Mouse (Mus musculus) limb, embryonic 15.5 days (tissue): ENCODE measurements around the gene Gm48552. TPM values are rescaled to one million over a fixed set of nuclear protein-coding genes. Genes with fewer than 3 reads are reported as not detected.

Experiments used
- ATAC-seq: fragments of 200-750 bp; cut with Nextera tagmentation; 2 replicates; pipeline ENCODE4 v1.8.0; 2017; ENCODE audit warnings: low read depth, moderate TSS enrichment; ENCODE audit not compliant: insufficient number of reproducible peaks, low FRiP score, low TSS enrichment
- H3K27ac ChIP-seq: fragments of 300-500 bp; sonication (generic); 2 replicates; pipeline ENCODE4 v1.5.1; 2015; ENCODE audit warnings: moderate library complexity, mild to moderate bottlenecking, inconsistent platforms
- H3K27me3 ChIP-seq: fragments of 300-500 bp; sonication (generic); 2 replicates; pipeline ENCODE4 v1.6.1; 2015; ENCODE audit warnings: inconsistent platforms
- H3K36me3 ChIP-seq: fragments of 300-500 bp; sonication (generic); 2 replicates; pipeline ENCODE4 v1.6.1; 2015; ENCODE audit warnings: inconsistent platforms
- H3K4me1 ChIP-seq: fragments of 300-500 bp; sonication (generic); 2 replicates; pipeline ENCODE4 v1.6.1; 2015; ENCODE audit warnings: inconsistent platforms
- H3K4me2 ChIP-seq: fragments of 300-500 bp; sonication (generic); 2 replicates; pipeline ENCODE4 v1.6.1; 2015; ENCODE audit warnings: mild to moderate bottlenecking, inconsistent platforms
- H3K4me3 ChIP-seq: fragments of 300-500 bp; sonication (generic); 2 replicates; pipeline ENCODE4 v1.5.1; 2015; ENCODE audit warnings: mild to moderate bottlenecking, inconsistent platforms
- H3K9ac ChIP-seq: fragments of 300-500 bp; sonication (generic); 2 replicates; pipeline ENCODE4 v1.6.1; 2015; ENCODE audit warnings: inconsistent platforms
- H3K9me3 ChIP-seq: fragments of 300-500 bp; sonication (generic); 2 replicates; pipeline ENCODE4 v1.6.1; 2016; ENCODE audit warnings: inconsistent platforms
- WGBS: fragments of 180-500 bp; shearing (Covaris S2); methylation state at CpG from one replicate; pipeline ENCODE4 v1.1.7; 2015; 5-methylcytosine and 5-hydroxymethylcytosine counted together
- polyA plus RNA-seq: library from polyadenylated mRNA; unstranded; fragments of >200 nt; fragmentation: Nextera tagmentation; extraction: Ambion mirVana; gene quantifications from 2 replicates; pipeline ENCODE4 v1.2.1, GENCODE M21; 2015

The Gm48552 gene
- polyA plus RNA-seq, 1 experiment from 2014 or later = 0.51 TPM

- Histone ChIP-seq H3K9ac (0 out of 2 replicates have a peak overlapping the region, but pooled peaks have one; percentile 17), H3K4me1 (peaks cover 75% of the 10 kb centered on the region), H3K4me3 (no peak overlapping the region), H3K9me3 (no peaks in the 10 kb centered on the region), H3K4me2 (no peak overlapping the region), H3K27me3 (no peaks in the 10 kb centered on the region; the same call in 1 of the 2 replicates), H3K27ac (peak overlapping the region; percentile 93), H3K36me3 (peaks cover 81% of the 10 kb centered on the region)
- ATAC-seq = no peak
- WGBS = 59% methylated on average over 10 of the region's 10 CpGs
Measured at GRCm38 (mm10) chr10:81403511-81403910, 14.7 kb downstream of the Gm48552 start.

GRCm38 (mm10) chr10:81404082-81404481 lies 15.3 kb downstream of the Gm48552 start:
- Histone ChIP-seq H3K9ac (no peak overlapping the region), H3K27me3 (no peaks in the 10 kb centered on the region; the same call in 1 of the 2 replicates), H3K4me1 (peaks cover 81% of the 10 kb centered on the region), H3K4me2 (no peak overlapping the region), H3K36me3 (peaks cover 82% of the 10 kb centered on the region), H3K27ac (no peak overlapping the region), H3K4me3 (no peak overlapping the region), H3K9me3 (no peaks in the 10 kb centered on the region)
- no peak for ATAC-seq
- 21% methylated on average over 9 of the region's 9 CpGs for WGBS

- H3K36me3 ChIP-seq = peaks cover 75% of the 10 kb centered on the region
- H3K27ac ChIP-seq = peak overlapping the region; percentile 62; the same call in 1 of the 2 replicates
- no peak overlapping the region for H3K4me2 ChIP-seq
- no peaks in the 10 kb centered on the region for H3K9me3 ChIP-seq
- no peak overlapping the region for H3K9ac ChIP-seq
- no peak overlapping the region for H3K4me3 ChIP-seq
- no peak for ATAC-seq
- H3K27me3 ChIP-seq = no peaks in the 10 kb centered on the region; the same call in 1 of the 2 replicates
- H3K4me1 ChIP-seq = peaks cover 87% of the 10 kb centered on the region
- 54% methylated on average over 18 of the region's 18 CpGs for WGBS
Measured at GRCm38 (mm10) chr10:81404720-81405119, 15.9 kb downstream of the Gm48552 start.

- Histone ChIP-seq H3K4me1 (peaks cover 90% of the 10 kb centered on the region), H3K36me3 (peaks cover 70% of the 10 kb centered on the region), H3K4me3 (no peak overlapping the region), H3K9ac (no peak overlapping the region), H3K27me3 (no peaks in the 10 kb centered on the region; the same call in 1 of the 2 replicates), H3K27ac (no peak overlapping the region), H3K9me3 (no peaks in the 10 kb centered on the region), H3K4me2 (no peak overlapping the region)
- whole genome bisulfite sequencing = 50% methylated on average over 13 of the region's 13 CpGs
- no peak for ATAC-seq
Measured at GRCm38 (mm10) chr10:81405588-81406201, 16.9 kb downstream of the Gm48552 start.

- Histone ChIP-seq H3K36me3 (peaks cover 69% of the 10 kb centered on the region), H3K4me2 (peak overlapping the region; percentile 30), H3K27me3 (no peaks in the 10 kb centered on the region; the same call in 1 of the 2 replicates), H3K4me1 (peaks cover 91% of the 10 kb centered on the region), H3K9me3 (no peaks in the 10 kb centered on the region), H3K4me3 (peak overlapping the region; percentile 9; the same call in 1 of the 2 replicates), H3K27ac (no peak overlapping the region), H3K9ac (0 out of 2 replicates have a peak overlapping the region, but pooled peaks have one; percentile 5)
- 30% methylated on average over 24 of the region's 24 CpGs for WGBS
- ATAC-seq = no peak
Measured at GRCm38 (mm10) chr10:81406504-81407440, 18.0 kb downstream of the Gm48552 start.

GRCm38 (mm10) chr10:81407539-81408423 lies 19.0 kb downstream of the Gm48552 start:
- H3K4me1 ChIP-seq = peaks cover 91% of the 10 kb centered on the region
- H3K27me3 ChIP-seq = no peaks in the 10 kb centered on the region; the same call in 1 of the 2 replicates
- H3K9ac ChIP-seq = no peak overlapping the region
- H3K27ac ChIP-seq = peak overlapping the region; percentile 93
- H3K9me3 ChIP-seq = no peaks in the 10 kb centered on the region
- H3K36me3 ChIP-seq = peaks cover 74% of the 10 kb centered on the region
- H3K4me2 ChIP-seq = peak overlapping the region; percentile 30; the same call in 1 of the 2 replicates
- 21% methylated on average over 31 of the region's 31 CpGs for WGBS
- ATAC-seq = peak; percentile 7; the same call in 1 of the 2 replicates
- H3K4me3 ChIP-seq = peak overlapping the region; percentile 9; the same call in 1 of the 2 replicates

- H3K27me3 ChIP-seq = no peaks in the 10 kb centered on the region; the same call in 1 of the 2 replicates
- no peak overlapping the region for H3K4me2 ChIP-seq
- H3K9me3 ChIP-seq = no peaks in the 10 kb centered on the region
- no peak overlapping the region for H3K4me3 ChIP-seq
- WGBS = 54% methylated on average over 13 of the region's 13 CpGs
- peaks cover 91% of the 10 kb centered on the region for H3K4me1 ChIP-seq
- peaks cover 75% of the 10 kb centered on the region for H3K36me3 ChIP-seq
- peak overlapping the region; percentile 93 for H3K27ac ChIP-seq
- no peak for ATAC-seq
- H3K9ac ChIP-seq = no peak overlapping the region
Measured at GRCm38 (mm10) chr10:81408424-81408729, 19.6 kb downstream of the Gm48552 start.

GRCm38 (mm10) chr10:81408871-81409291 lies 20.1 kb downstream of the Gm48552 start:
- no peak overlapping the region for H3K4me3 ChIP-seq
- H3K36me3 ChIP-seq = peaks cover 70% of the 10 kb centered on the region
- peaks cover 91% of the 10 kb centered on the region for H3K4me1 ChIP-seq
- H3K9me3 ChIP-seq = no peaks in the 10 kb centered on the region
- H3K9ac ChIP-seq = no peak overlapping the region
- H3K27ac ChIP-seq = peak overlapping the region; percentile 93
- no peaks in the 10 kb centered on the region; the same call in 1 of the 2 replicates for H3K27me3 ChIP-seq
- no peak for ATAC-seq
- 24% methylated on average over 8 of the region's 9 CpGs for WGBS
- no peak overlapping the region for H3K4me2 ChIP-seq

GRCm38 (mm10) chr10:81409330-81409729 lies 20.5 kb downstream of the Gm48552 start:
- H3K4me2 ChIP-seq = no peak overlapping the region
- no peak for ATAC-seq
- peaks cover 91% of the 10 kb centered on the region for H3K4me1 ChIP-seq
- H3K27me3 ChIP-seq = no peaks in the 10 kb centered on the region; the same call in 1 of the 2 replicates
- 27% methylated on average over 8 of the region's 8 CpGs for whole genome bisulfite sequencing
- peak overlapping the region; percentile 93 for H3K27ac ChIP-seq
- peaks cover 66% of the 10 kb centered on the region for H3K36me3 ChIP-seq
- no peak overlapping the region for H3K9ac ChIP-seq
- no peak overlapping the region for H3K4me3 ChIP-seq
- H3K9me3 ChIP-seq = no peaks in the 10 kb centered on the region

- H3K9ac ChIP-seq = no peak overlapping the region
- H3K27ac ChIP-seq = peak overlapping the region; percentile 93
- H3K9me3 ChIP-seq = no peaks in the 10 kb centered on the region
- no peaks in the 10 kb centered on the region; the same call in 1 of the 2 replicates for H3K27me3 ChIP-seq
- H3K4me1 ChIP-seq = peaks cover 95% of the 10 kb centered on the region
- 57% methylated on average over 4 of the region's 4 CpGs for WGBS
- H3K36me3 ChIP-seq = peaks cover 62% of the 10 kb centered on the region
- no peak overlapping the region for H3K4me2 ChIP-seq
- no peak for ATAC-seq
- H3K4me3 ChIP-seq = no peak overlapping the region
Measured at GRCm38 (mm10) chr10:81410350-81410749, 21.5 kb downstream of the Gm48552 start.

GRCm38 (mm10) chr10:81410981-81411380 lies 22.2 kb downstream of the Gm48552 start:
- Histone ChIP-seq H3K4me3 (no peak overlapping the region), H3K9ac (no peak overlapping the region), H3K9me3 (no peaks in the 10 kb centered on the region), H3K36me3 (peaks cover 57% of the 10 kb centered on the region), H3K4me1 (peaks cover 99% of the 10 kb centered on the region), H3K27me3 (no peaks in the 10 kb centered on the region; the same call in 1 of the 2 replicates), H3K27ac (peak overlapping the region; percentile 93), H3K4me2 (0 out of 2 replicates have a peak overlapping the region, but pooled peaks have one; percentile 23)
- WGBS = 66% methylated on average over 9 of the region's 9 CpGs
- no peak for ATAC-seq
